Mouse (Mus musculus) stomach, adult 2 months (tissue): ENCODE measurements around the gene Elavl3. TPM values are rescaled to one million over a fixed set of nuclear protein-coding genes. Genes with fewer than 3 reads are reported as not detected.

ENCODE experiments used
- polyA plus RNA-seq: library from polyadenylated mRNA; depleted of rRNA; stranded (reverse); fragments of >200 nt; gene quantifications from 2 replicates; pipeline ENCODE4 v1.2.3, GENCODE M21; 2012; rRNA removed

Elavl3 gene
- 0.21 and 0.30 TPM in 2 replicates for polyA plus RNA-seq

GRCm38 (mm10) chr9:22051958-22052254, at the start of gene Elavl3:
Gene Elavl3 (minus strand): TSS chr9:22052023.

GRCm38 (mm10) chr9:22098993-22099696, 47.3 kb upstream of the Elavl3 start, which contains the start of gene Cnn1:
Gene Cnn1 (plus strand): TSS chr9:22099216.

GRCm38 (mm10) chr9:22085022-22085834, 33.4 kb upstream of the Elavl3 start, which contains the start of gene Ecsit:
Gene Ecsit (minus strand): TSS chr9:22085438.

GRCm38 (mm10) chr9:22070791-22071573, 19.2 kb upstream of the Elavl3 start, which contains the start of the genes Gm49318 and Zfp653:
Gene Gm49318 (minus strand): TSS chr9:22071259.
Gene Zfp653 (minus strand): TSS chr9:22071376.

GRCm38 (mm10) chr9:22002194-22003162, 49.3 kb downstream of the Elavl3 start, which contains the start of the genes Ccdc151 and Prkcsh:
Gene Ccdc151 (minus strand): TSS chr9:22002634.
Gene Prkcsh (plus strand): TSS chr9:22002806.

GRCm38 (mm10) chr9:21989230-21990110, 62.4 kb downstream of the Elavl3 start, which contains the start of gene Rgl3:
Gene Rgl3 (minus strand): TSS chr9:21989446.

Other genes starting within 250 kb of the Elavl3 start
- gene Angptl8, start 216.5 kb downstream of the Elavl3 start, polyA plus RNA-seq = 3.4 and 4.1 TPM in 2 replicates
- gene Dock6, start 199.4 kb downstream of the Elavl3 start, polyA plus RNA-seq = 34.1 and 43.0 TPM in 2 replicates
- 153 and 157 TPM in 2 replicates for gene Rab3d, start 133.8 kb downstream of the Elavl3 start, polyA plus RNA-seq
- 1.5 and 1.9 TPM in 2 replicates for gene Ccdc159, start 124.6 kb downstream of the Elavl3 start, polyA plus RNA-seq
- 106 and 127 TPM in 2 replicates for gene Tmem205, start 124.5 kb downstream of the Elavl3 start, polyA plus RNA-seq
- gene Plppr2, start 115.0 kb downstream of the Elavl3 start, polyA plus RNA-seq = 9.0 and 10.0 TPM in 2 replicates
- 4.9 and 6.1 TPM in 2 replicates for gene Swsap1, start 96.3 kb downstream of the Elavl3 start, polyA plus RNA-seq
- 1.6 and 2.4 TPM in 2 replicates for gene Epor, start 88.5 kb downstream of the Elavl3 start, polyA plus RNA-seq
- 27.3 and 31.9 TPM in 2 replicates for gene Rgl3, start 62.6 kb downstream of the Elavl3 start, polyA plus RNA-seq
- not detected in 2 replicates for gene Ccdc151, start 49.4 kb downstream of the Elavl3 start, polyA plus RNA-seq
- 51.0 and 53.4 TPM in 2 replicates for gene Prkcsh, start 49.2 kb downstream of the Elavl3 start, polyA plus RNA-seq
- not detected in 2 replicates for gene Gm49318, start 19.2 kb upstream of the Elavl3 start, polyA plus RNA-seq
- gene Zfp653, start 19.4 kb upstream of the Elavl3 start, polyA plus RNA-seq = 7.2 and 7.4 TPM in 2 replicates
- 28.0 and 28.9 TPM in 2 replicates for gene Ecsit, start 33.4 kb upstream of the Elavl3 start, polyA plus RNA-seq
- gene Cnn1, start 47.2 kb upstream of the Elavl3 start, polyA plus RNA-seq = 574 and 943 TPM in 2 replicates
- 106 and 132 TPM in 2 replicates for gene Elof1, start 65.1 kb upstream of the Elavl3 start, polyA plus RNA-seq
- 54.2 and 73.9 TPM in 2 replicates for gene Acp5, start 83.7 kb upstream of the Elavl3 start, polyA plus RNA-seq
- 42.9 and 45.4 TPM in 2 replicates for gene Pigyl, start 104.8 kb upstream of the Elavl3 start, polyA plus RNA-seq
- not detected in 2 replicates for gene Zfp872, start 136.1 kb upstream of the Elavl3 start, polyA plus RNA-seq
- gene Zfp809, start 173.7 kb upstream of the Elavl3 start, polyA plus RNA-seq = 1.3 and 6.8 TPM in 2 replicates
- gene Zfp599, start 207.9 kb upstream of the Elavl3 start, polyA plus RNA-seq = 0.02 TPM in 1 of 2 replicates, not detected in the other